Mouse (Mus musculus) frontal cortex, adult (tissue): Measurements from ENCODE around the gene Klc1.

Experiments
- ATAC-seq: cut with Nextera tagmentation; 2 replicates; pipeline ENCODE4 v1.9.2; 2017; ENCODE audit warnings: mild to moderate bottlenecking, moderate library complexity, mixed read lengths; ENCODE audit not compliant: low TSS enrichment

Klc1 gene

DNA sequence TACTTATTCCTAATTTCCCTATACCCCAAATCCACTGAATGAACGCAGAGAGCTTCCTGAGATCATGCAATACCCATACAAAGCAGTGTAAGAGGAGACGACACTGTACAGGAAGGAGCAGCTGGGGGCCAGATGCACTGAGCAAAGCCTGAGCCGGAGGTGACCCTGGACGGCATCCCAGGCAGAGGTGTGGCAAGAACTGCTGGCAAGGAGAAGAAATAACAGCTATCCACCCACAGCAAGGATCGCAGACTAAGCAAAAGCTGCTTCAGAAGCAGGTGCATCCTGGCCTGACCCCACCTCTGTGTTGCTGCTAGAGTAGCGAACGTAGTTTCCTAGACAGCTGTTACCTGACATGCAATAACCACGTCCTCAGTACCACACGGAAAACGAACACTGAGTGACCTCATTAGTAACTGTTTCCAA, 94.4 kb downstream of the Klc1 start:
- no peak for ATAC-seq

DNA sequence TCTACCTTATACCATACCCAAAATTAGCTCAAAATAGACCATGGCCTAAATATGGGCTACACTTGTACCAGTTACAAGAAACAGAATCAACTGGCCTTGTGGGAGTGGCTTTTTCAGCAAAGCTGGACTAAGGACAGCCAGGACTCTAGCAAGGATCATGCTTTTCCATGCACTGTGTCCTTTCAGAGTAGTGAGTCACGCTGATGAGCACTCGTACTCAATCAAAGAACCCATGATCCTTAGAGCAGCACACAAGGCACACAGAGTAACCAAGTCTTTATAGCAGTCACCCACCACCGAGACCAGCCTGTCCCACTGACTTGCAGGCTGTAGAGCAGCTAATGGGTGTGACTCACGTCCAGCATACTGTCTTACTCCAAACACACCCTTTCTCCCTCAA, 94.9 kb downstream of the Klc1 start:
- ATAC-seq, result no peak

DNA sequence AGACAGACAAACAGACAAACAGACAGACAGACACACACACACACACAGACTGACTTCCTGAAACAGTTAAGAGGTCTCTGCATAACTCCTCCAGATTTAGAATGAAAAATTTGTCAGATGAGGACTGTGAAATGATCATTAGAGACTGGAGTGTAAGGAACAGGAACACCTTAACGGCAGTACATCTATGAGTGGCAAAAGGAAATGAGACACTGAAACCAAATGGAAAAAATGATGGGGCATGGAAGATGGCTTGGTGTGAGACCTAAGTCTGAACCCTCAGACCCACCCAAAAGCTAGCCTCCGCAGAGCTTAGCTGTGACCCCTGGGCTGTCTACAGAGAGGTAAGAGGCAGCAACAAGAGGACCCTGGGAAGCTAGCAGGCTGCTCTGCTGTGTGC, 96.8 kb downstream of the Klc1 start:
- ATAC-seq, result no peak
